Mouse (Mus musculus) bone marrow, adult 2 months (tissue): Measurements from ENCODE around the gene Spock1. TPM values are rescaled to one million over a fixed set of nuclear protein-coding genes. Genes with fewer than 3 reads are reported as not detected.

ENCODE experiments used
- H3K27ac ChIP-seq: fragments of 200-500 bp; 2 replicates; pipeline ENCODE4 v1.5.1; 2012; ENCODE audit warnings: low read depth, mild to moderate bottlenecking, control low read depth, inconsistent platforms, low read length; ENCODE audit not compliant: control insufficient read depth, poor library complexity, insufficient read depth
- H3K4me1 ChIP-seq: fragments of 200-500 bp; 2 replicates; pipeline ENCODE4 v1.6.1; 2011; ENCODE audit warnings: low read length; ENCODE audit not compliant: control insufficient read depth, insufficient read depth
- H3K4me3 ChIP-seq: fragments of 200-500 bp; replicated peaks from 2 replicates; pipeline ENCODE3; 2011; ENCODE audit warnings: mild to moderate bottlenecking, low read depth, low read length, control low read depth; ENCODE audit not compliant: control insufficient read depth
- CTCF ChIP-seq: fragments of 200-500 bp; IDR thresholded peaks from 2 replicates; pipeline ENCODE4 v1.5.1; 2011; ENCODE audit warnings: low read length, control low read depth; ENCODE audit not compliant: control insufficient read depth, insufficient read depth
- POLR2A ChIP-seq: fragments of 200-500 bp; IDR thresholded peaks from 2 replicates; pipeline ENCODE4 v1.6.1; 2011; ENCODE audit warnings: low read depth, mild to moderate bottlenecking, control low read depth, low read length, borderline replicate concordance; ENCODE audit not compliant: control insufficient read depth
- WGBS: fragments of 180-500 bp; shearing (Covaris S2); methylation state at CpG from one replicate; pipeline ENCODE4 v1.1.7; 2018; 5-methylcytosine and 5-hydroxymethylcytosine counted together
- polyA plus RNA-seq: library from polyadenylated mRNA; stranded (reverse); fragments of >200 nt; gene quantifications from 2 replicates; pipeline ENCODE4 v1.2.4, GENCODE M21; 2011; ENCODE audit warnings: low replicate concordance; ENCODE audit not compliant: missing spikeins, insufficient read depth, insufficient read length

Spock1 gene
- polyA plus RNA-seq, 1 experiment: 0.87 TPM

DNA sequence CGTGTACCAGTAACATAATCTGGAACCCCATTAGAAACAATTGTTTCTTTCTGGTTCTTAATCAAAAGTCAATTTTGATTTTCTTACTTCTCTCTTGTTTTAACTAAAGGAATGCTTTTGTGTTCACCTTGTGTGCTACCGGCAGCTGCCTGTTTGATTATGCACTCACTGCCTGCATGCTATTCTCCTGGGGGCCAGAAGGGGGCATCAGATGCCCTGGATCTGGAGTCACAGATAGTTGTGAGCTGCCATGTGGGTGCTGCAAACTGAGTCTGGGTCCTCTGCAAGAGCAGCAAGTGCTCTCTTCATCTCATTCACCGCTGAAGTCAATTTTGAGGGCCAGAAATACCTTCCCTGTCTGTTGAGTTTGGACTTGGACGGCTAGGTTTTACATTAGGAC, 476.3 kb downstream of the Spock1 start:
- no peaks in the 10 kb centered on the region for H3K4me1 ChIP-seq
- TF ChIP-seq CTCF (no peak), POLR2A (no peak)
- 87% methylated on average over 4 of the region's 4 CpGs for WGBS
- no peak overlapping the region for H3K4me3 ChIP-seq
- H3K27ac ChIP-seq: no peak overlapping the region

DNA sequence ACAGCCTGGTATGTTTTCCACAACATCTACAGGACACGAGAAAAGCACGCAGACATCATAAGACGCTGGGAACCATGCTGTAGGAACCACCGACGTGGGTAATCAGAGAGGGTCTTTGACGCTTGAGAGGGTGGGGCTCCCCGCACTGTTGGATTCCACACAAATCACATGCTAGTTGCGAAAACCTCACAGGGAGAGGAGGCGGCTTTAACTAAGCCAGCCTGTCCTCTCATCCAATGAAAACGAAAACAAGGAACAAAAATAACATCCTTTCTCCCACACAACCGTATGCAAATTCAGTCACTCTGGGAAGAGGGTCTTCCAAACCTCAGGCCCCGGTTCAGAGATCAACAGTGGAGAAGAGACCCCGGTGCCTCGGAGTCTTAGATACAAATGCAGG, 479.3 kb downstream of the Spock1 start:
- no peak for TF ChIP-seq POLR2A
- no peak for TF ChIP-seq CTCF
- Histone ChIP-seq H3K4me3 (no peak overlapping the region), H3K4me1 (no peaks in the 10 kb centered on the region), H3K27ac (no peak overlapping the region)
- 75% methylated on average over 14 of the region's 14 CpGs for WGBS

DNA sequence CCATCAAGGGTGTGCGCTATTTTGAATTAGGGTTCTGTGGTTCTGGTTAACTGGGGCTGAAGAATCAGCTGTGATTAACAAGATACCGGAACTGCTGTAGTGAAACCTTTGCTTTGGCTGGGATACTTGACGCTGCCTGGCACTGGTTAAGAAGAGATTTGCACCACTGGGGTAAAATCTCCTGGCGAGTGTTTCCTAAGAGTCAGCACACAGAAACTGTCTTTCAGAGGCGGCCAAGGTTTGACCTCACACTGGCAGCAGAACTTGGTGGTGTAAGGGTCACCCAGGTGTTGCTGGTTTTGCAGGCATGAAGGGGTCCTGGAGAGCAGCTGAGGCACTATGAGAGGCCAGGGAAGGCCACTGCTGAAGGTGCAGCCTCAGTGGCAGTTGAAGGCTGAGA, 489.4 kb downstream of the Spock1 start:
- no peaks in the 10 kb centered on the region for H3K4me1 ChIP-seq
- no peak overlapping the region for H3K27ac ChIP-seq
- no peak overlapping the region for H3K4me3 ChIP-seq
- WGBS: 85% methylated on average over 5 of the region's 5 CpGs
- no peak for TF ChIP-seq CTCF
- TF ChIP-seq POLR2A: no peak

DNA sequence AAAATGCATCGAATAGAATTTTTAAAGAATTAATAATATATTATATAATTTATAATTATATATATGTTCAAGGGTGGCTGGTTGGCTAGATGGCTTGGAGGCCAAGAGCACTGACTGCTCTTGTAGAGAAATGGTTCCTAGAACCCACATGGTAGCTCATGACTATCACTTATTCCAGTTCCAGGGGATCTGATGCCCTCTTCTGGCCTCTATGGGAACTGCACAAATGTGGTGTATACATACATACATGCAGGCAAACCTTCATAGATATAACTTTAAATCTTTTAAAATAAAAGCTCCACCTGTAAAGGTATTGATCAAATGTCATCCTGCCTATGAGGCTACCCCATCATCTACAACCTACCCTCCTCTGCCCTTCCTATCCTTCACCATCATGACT, 493.4 kb downstream of the Spock1 start:
- TF ChIP-seq CTCF (no peak), POLR2A (no peak)
- Histone ChIP-seq H3K27ac (no peak overlapping the region), H3K4me1 (no peaks in the 10 kb centered on the region), H3K4me3 (no peak overlapping the region)
- 92% methylated on average over 1 of the region's 1 CpGs for WGBS

DNA sequence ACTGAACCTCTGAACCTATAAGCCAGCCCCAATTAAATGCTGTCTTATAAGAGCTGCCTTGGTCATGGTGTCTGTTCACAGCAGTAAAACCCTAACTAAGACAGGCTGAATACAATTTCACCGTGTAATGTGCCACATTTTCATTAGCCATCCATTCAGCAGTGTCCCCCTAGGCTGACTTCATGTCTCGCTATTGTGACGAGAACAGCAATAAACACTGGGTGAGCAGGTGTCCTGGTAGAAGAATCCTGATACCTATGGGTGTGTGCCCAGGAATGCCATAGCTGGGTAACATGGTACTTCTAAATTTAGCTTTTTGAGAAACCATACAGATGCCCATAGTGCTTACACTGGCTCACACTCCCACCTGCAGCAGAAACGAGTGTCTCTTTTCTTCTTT, 500.5 kb downstream of the Spock1 start:
- Histone ChIP-seq H3K27ac (no peak overlapping the region), H3K4me3 (no peak overlapping the region), H3K4me1 (no peaks in the 10 kb centered on the region)
- WGBS: 71% methylated on average over 4 of the region's 4 CpGs
- TF ChIP-seq POLR2A (no peak), CTCF (no peak)

DNA sequence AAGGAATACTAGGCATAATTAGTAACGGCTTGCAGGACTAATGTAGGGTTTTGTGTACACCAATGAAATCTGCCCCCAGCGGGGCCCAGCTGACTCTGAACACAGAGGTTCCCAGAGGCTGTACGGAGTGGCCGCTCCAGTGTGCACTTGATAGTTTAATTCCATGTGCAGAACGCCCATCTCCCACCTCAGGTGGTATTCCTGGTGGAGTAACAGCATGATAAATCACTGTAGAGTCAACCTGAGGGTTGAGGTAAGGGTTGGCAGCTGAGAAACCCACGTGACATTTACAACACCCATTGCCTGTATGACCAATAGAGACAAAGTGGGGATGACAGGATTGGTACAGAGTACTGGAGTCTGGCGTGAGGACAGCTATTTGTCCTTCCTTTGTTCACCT, 505.7 kb downstream of the Spock1 start:
- 67% methylated on average over 7 of the region's 7 CpGs for WGBS
- no peaks in the 10 kb centered on the region for H3K4me1 ChIP-seq
- no peak overlapping the region for H3K4me3 ChIP-seq
- no peak overlapping the region for H3K27ac ChIP-seq
- TF ChIP-seq POLR2A (no peak), CTCF (no peak)

DNA sequence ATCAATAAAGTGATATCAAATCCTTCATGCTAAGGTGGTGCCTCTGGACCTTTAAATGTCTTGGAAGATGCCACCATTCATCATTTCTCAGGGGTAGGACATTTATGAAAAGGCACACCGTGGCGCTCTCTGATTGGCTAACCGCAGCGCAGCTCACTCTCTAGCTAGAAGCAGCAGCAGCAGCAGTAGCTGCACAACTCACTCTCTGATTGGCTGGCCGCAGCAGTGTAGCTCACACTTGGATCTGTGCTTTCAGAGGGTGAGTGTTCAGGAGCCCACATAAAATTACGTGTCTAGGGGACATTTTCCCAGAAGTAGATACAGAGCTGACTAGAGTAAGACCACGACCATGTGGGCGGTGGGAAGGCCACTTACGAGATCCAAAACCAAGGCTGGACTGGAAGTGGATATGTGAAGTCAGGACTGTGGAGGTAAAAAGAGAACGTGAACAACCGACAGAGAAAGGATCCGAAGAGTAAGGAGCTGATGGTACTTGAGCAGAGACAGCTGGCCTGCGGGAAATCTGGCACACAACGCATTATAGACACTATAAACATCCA, 535.9 kb downstream of the Spock1 start:
- Histone ChIP-seq H3K27ac (no peak overlapping the region), H3K4me1 (no peaks in the 10 kb centered on the region), H3K4me3 (no peak overlapping the region)
- 84% methylated on average over 14 of the region's 14 CpGs for WGBS
- no peak for TF ChIP-seq POLR2A
- no peak for TF ChIP-seq CTCF

Other genes with a start within 250 kb of the Spock1 start
- gene Klhl3, start 205.3 kb upstream of the Spock1 start, polyA plus RNA-seq: 0.50 and 0.72 TPM in 2 replicates
- 48.0 and 58.4 TPM in 2 replicates for gene Hnrnpa0, start 220.2 kb upstream of the Spock1 start, polyA plus RNA-seq
- 42.7 and 86.0 TPM in 2 replicates for gene Idnk, start 249.3 kb upstream of the Spock1 start, polyA plus RNA-seq